Mouse (Mus musculus) heart, postnatal 0 days (tissue): ENCODE measurements around the gene Iba57. TPM values are rescaled to one million over a fixed set of nuclear protein-coding genes. Genes with fewer than 3 reads are reported as not detected.
A peak's percentile ranks its signal among the peaks of the same experiment; 100 is the strongest.

Experiments used
- ATAC-seq: fragments of 200-750 bp; cut with Nextera tagmentation; 2 replicates; pipeline ENCODE4 v1.8.0; 2017; ENCODE audit warnings: low read depth, moderate number of reproducible peaks, moderate library complexity; ENCODE audit not compliant: insufficient read depth
- DNase-seq: peaks from one replicate; pipeline ENCODE4 v3.0.0-alpha.2; 2016; ENCODE audit warnings: low spot score
- H3K27ac ChIP-seq: fragments of 300-500 bp; sonication (generic); 2 replicates; pipeline ENCODE4 v1.5.1; 2014; ENCODE audit warnings: low read depth, mild to moderate bottlenecking
- H3K27me3 ChIP-seq: fragments of 300-500 bp; sonication (generic); 2 replicates; pipeline ENCODE4 v1.6.1; 2014; ENCODE audit warnings: low read length, mixed read lengths; ENCODE audit not compliant: control insufficient read depth, insufficient read depth
- H3K36me3 ChIP-seq: fragments of 300-500 bp; sonication (generic); replicated peaks from 2 replicates; pipeline ENCODE4 v1.6.1; 2014; ENCODE audit warnings: low read length, mixed read lengths; ENCODE audit not compliant: control insufficient read depth, insufficient read depth
- H3K4me1 ChIP-seq: fragments of 300-500 bp; sonication (generic); 2 replicates; pipeline ENCODE4 v1.6.1; 2014; ENCODE audit warnings: antibody characterized with exemption; ENCODE audit not compliant: control insufficient read depth, insufficient read depth
- H3K4me2 ChIP-seq: fragments of 300-500 bp; sonication (generic); 2 replicates; pipeline ENCODE4 v1.6.1; 2014; ENCODE audit warnings: low read depth, mild to moderate bottlenecking, low read length, moderate library complexity
- H3K4me3 ChIP-seq: fragments of 300-500 bp; sonication (generic); 2 replicates; pipeline ENCODE4 v1.5.1; 2014; ENCODE audit warnings: low read depth, low read length
- H3K9ac ChIP-seq: fragments of 300-500 bp; sonication (generic); replicated peaks from 2 replicates; pipeline ENCODE4 v1.6.1; 2014; ENCODE audit warnings: low read depth, low read length, mixed read lengths
- H3K9me3 ChIP-seq: fragments of 300-500 bp; sonication (generic); replicated peaks from 2 replicates; pipeline ENCODE4 v1.6.1; 2016; ENCODE audit warnings: low read length; ENCODE audit not compliant: control insufficient read depth
- CTCF ChIP-seq: IDR thresholded peaks from 2 replicates; pipeline ENCODE4 v1.5.1; 2016; ENCODE audit warnings: antibody characterized with exemption, control low read depth, low read depth
- EP300 ChIP-seq: IDR thresholded peaks from 2 replicates; pipeline ENCODE4 v1.6.1; 2016; ENCODE audit warnings: antibody characterized with exemption, low read depth
- WGBS: fragments of 180-500 bp; shearing (Covaris S2); extraction: QIAGEN DNeasy Blood & Tissue Kit; methylation state at CpG from one replicate; pipeline ENCODE4 v1.1.7; 2014; 5-methylcytosine and 5-hydroxymethylcytosine counted together
- polyA plus RNA-seq: library from polyadenylated mRNA; unstranded; fragments of >200 nt; fragmentation: Nextera tagmentation; extraction: Ambion mirVana; gene quantifications from 2 replicates; pipeline ENCODE4 v1.2.1, GENCODE M21; 2015
- total RNA-seq: library from RNA; depleted of rRNA; stranded (reverse); fragments of >200 nt; gene quantifications from 2 replicates; pipeline ENCODE4 v1.2.3, GENCODE M21; 2014; ENCODE audit warnings: low replicate concordance

Gene Iba57
- total and polyA plus RNA-seq, 2 experiments from 2014 or later, result 10.2 to 11.0 TPM

DNA sequence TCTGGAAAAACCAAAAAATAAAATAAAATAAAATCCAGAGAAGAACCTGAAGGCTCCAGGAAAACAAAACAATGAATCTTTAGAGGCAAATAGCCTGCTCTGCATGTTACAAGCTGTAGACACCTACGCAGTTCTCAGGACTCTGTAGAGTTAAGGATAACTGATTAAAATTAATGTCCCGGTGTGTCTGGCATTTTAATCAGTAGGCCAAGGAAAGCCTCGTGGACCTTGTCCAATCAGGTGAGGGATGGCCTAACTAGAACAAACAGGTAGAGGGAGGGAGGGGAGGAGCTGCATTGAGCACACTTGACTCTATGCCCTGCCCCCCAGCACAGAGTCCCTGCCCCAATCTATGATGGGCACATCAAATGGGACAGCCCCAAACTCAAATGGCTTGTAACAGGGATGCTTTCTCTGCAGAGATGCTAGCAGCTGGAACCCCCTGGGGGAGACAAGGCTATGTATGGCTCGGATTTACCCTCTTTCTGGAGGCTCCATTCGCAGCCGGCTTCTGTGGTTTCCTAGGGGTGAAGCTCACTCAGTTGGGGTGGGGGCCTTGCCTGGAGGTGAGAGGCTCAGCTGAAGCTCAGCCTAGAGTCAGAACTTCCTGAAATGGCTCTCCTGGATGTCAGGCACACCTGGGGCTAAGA is 10.8 kb upstream of the Iba57 start:
- H3K9me3 ChIP-seq, result no peaks in the 10 kb centered on the region
- no peak overlapping the region for H3K27ac ChIP-seq
- H3K27me3 ChIP-seq, result peaks cover 49% of the 10 kb centered on the region
- peaks cover 7% of the 10 kb centered on the region; the same call in 1 of the 2 replicates for H3K4me1 ChIP-seq
- DNase-seq (no peak), ATAC-seq (no peak)
- H3K4me2 ChIP-seq, result no peak overlapping the region
- no peak overlapping the region for H3K4me3 ChIP-seq
- WGBS, result 63% methylated on average over 6 of the region's 6 CpGs
- no peak overlapping the region for H3K9ac ChIP-seq
- TF ChIP-seq EP300, result no peak
- H3K36me3 ChIP-seq, result no peaks in the 10 kb centered on the region

DNA sequence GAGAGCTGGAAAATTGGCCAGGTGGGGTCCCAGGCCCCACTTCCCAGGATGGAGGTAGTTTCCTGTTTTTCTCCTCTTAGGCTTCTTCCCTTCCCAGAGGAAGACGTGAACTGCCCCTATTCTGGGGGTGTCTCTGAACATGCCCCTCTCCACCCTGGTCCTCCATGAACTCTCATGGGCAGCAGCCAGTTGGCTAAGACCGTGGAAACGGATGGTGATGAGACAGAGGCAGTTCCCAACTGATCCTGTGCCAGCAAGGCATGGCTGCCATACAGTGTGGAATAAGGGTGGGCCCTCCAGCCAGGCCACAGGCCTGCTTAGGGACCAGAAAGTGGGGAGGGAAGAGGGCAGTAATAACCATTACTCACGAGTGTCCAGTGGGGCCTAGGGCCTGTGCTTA is 7.0 kb upstream of the Iba57 start:
- no peaks in the 10 kb centered on the region for H3K9me3 ChIP-seq
- no peak overlapping the region for H3K4me3 ChIP-seq
- H3K4me2 ChIP-seq, result no peak overlapping the region
- no peaks in the 10 kb centered on the region for H3K36me3 ChIP-seq
- H3K27me3 ChIP-seq, result peaks cover 17% of the 10 kb centered on the region
- no peak for DNase-seq
- H3K27ac ChIP-seq, result no peak overlapping the region
- 65% methylated on average over 4 of the region's 4 CpGs for WGBS
- TF ChIP-seq CTCF (no peak), EP300 (no peak)
- H3K4me1 ChIP-seq, result no peaks in the 10 kb centered on the region
- no peak for ATAC-seq
- H3K9ac ChIP-seq, result no peak overlapping the region

DNA sequence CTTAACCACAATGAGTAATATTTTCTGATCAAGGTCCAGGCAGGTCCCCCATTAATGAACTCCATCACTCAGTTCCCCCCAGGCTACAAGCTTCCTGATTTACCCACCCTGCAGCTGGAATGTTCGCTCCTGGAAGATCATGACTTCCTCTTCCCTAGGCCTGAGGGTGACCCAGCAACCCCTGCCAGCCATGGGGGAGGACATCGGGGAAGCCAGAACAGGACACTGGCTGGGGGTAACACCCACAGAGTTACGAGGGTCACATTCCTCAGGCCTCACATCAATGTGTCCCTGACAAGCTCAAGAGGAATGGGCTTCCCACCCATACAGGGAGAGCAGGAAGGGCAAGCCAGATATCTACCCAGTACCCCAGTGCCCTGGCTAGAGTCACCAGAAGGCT is 6.3 kb upstream of the Iba57 start:
- no peaks in the 10 kb centered on the region for H3K36me3 ChIP-seq
- H3K9ac ChIP-seq, result no peak overlapping the region
- ATAC-seq, result no peak; the same call in 1 of the 2 replicates
- no peak for DNase-seq
- 48% methylated on average over 3 of the region's 3 CpGs for WGBS
- TF ChIP-seq CTCF (no peak), EP300 (no peak)
- no peaks in the 10 kb centered on the region for H3K4me1 ChIP-seq
- no peak overlapping the region for H3K27ac ChIP-seq
- peaks cover 10% of the 10 kb centered on the region for H3K27me3 ChIP-seq
- H3K4me3 ChIP-seq, result no peak overlapping the region
- no peak overlapping the region for H3K4me2 ChIP-seq
- no peaks in the 10 kb centered on the region for H3K9me3 ChIP-seq

DNA sequence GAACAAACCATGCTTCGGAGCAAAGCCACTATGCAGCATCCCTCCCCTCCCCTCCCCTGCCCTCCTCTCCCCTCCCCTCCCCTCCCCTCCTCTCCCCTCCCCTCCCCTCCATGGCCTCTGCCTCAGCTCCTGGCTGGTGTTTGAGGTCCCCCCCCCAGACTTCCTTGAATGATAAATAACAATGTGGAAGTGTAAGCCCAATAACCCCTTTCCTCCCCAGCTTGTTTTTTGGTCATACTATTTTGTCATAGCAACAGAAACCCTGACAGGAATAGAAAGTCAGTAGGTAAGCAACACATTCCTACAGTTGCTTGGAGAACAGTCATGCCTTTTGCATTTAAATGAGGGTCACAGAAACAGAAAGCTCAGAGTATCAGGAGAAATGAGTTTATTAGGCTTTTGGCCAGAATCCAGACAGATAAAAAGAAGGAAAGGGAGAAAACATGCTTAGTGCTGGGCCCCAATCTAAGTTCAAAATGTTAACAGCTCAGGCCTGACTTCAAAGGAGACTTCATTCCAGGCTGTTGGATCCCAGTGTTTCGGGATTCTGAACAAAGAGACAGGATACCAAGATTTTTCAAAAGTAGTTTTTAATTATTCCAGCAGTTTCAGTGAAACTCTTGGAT is 2.2 kb upstream of the Iba57 start:
- TF ChIP-seq EP300 (no peak), CTCF (no peak)
- H3K4me1 ChIP-seq, result peaks cover 21% of the 10 kb centered on the region
- 47% methylated on average over 2 of the region's 2 CpGs for WGBS
- H3K9ac ChIP-seq, result no peak overlapping the region
- H3K27me3 ChIP-seq, result no peaks in the 10 kb centered on the region
- no peaks in the 10 kb centered on the region for H3K9me3 ChIP-seq
- no peak overlapping the region for H3K4me2 ChIP-seq
- H3K27ac ChIP-seq, result no peak overlapping the region
- DNase-seq (no peak), ATAC-seq (no peak)
- H3K4me3 ChIP-seq, result no peak overlapping the region
- no peaks in the 10 kb centered on the region for H3K36me3 ChIP-seq

DNA sequence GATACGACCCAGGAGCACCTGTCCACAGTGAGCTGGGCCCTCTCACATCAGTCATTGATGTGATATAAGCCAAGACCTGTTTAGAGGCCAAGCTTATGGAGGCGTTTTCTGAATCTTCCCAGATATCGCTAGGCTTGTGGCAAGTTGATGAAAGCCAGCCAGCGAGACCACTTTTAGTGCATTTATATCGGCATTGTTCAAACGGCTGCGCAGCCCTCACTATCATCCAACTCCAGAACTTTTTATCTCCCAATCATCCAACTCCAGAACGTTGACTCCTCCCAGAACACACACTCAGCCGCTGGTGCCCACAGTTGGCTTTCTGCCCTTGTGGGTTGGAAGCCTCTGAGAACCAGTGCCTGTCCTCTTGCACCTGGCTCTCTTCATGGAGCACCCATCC is 845 bp upstream of the Iba57 start:
- no peak for DNase-seq
- H3K4me1 ChIP-seq, result peaks cover 21% of the 10 kb centered on the region
- peak overlapping the region; percentile 55; the same call in 1 of the 2 replicates for H3K4me2 ChIP-seq
- no peak for ATAC-seq
- H3K27me3 ChIP-seq, result no peaks in the 10 kb centered on the region
- 0 out of 2 replicates have a peak, but pooled peaks cover 3% of the 10 kb centered on the region for H3K36me3 ChIP-seq
- WGBS, result 48% methylated on average over 9 of the region's 9 CpGs
- no peak overlapping the region for H3K9ac ChIP-seq
- peak overlapping the region; percentile 69; the same call in 1 of the 2 replicates for H3K4me3 ChIP-seq
- H3K9me3 ChIP-seq, result no peaks in the 10 kb centered on the region
- TF ChIP-seq EP300 (no peak), CTCF (no peak)
- H3K27ac ChIP-seq, result peak overlapping the region; percentile 100
